ENCODE assay signal across 8 mouse cellular contexts in genomic region chr14:21031783-21032511, GRCm38 (mm10). TPM values are rescaled to one million over a fixed set of nuclear protein-coding genes. Genes with fewer than 3 reads are reported as not detected.
DNase-seq lines count a peak whose midpoint lies in the region; ATAC-seq and TF ChIP-seq lines count a peak whose summit lies in the region.

No protein-coding gene starts in this region.

- no peaks in the 10 kb centered on the region for H3K79me2 ChIP-seq in myocyte (ENCODE audit: control insufficient read depth, insufficient read depth)

- H3K4me3 ChIP-seq in limb, embryonic 11.5 days (ENCODE audit: low read depth, low read length): no peak overlapping the region
- H3K4me3 ChIP-seq in myocyte: no peak overlapping the region
- H3K4me3 ChIP-seq in midbrain, embryonic 10.5 days: no peak overlapping the region

- H3ac ChIP-seq in myocyte (ENCODE audit: control insufficient read depth, insufficient read length): no peak overlapping the region

- H3K4me2 ChIP-seq in limb, embryonic 11.5 days (ENCODE audit: low read depth, severe bottlenecking): no peak overlapping the region
- no peak overlapping the region for H3K4me2 ChIP-seq in myocyte (ENCODE audit: low read depth)

- peak; percentile 74 for DNase-seq in 3T3-L1 (ENCODE audit: low read depth, low spot score)
- peak; percentile 31 for DNase-seq in embryo, embryonic 11.5 days (ENCODE audit: low read depth, low spot score)
- DNase-seq in heart, postnatal 10 days: peak; percentile 76 to 81
- no peak for DNase-seq in limb, embryonic 11.5 days (ENCODE audit: low spot score)
- DNase-seq in testis, postnatal 14 days (ENCODE audit: low spot score): no peak
- no peak for DNase-seq in midbrain, embryonic 10.5 days (ENCODE audit: low spot score)

- peaks cover 5% of the 10 kb centered on the region for H3K36me3 ChIP-seq in limb, embryonic 11.5 days (ENCODE audit: control insufficient read depth, insufficient read depth, low read length)
- peaks cover 75% of the 10 kb centered on the region for H3K36me3 ChIP-seq in myocyte (ENCODE audit: control insufficient read depth, insufficient read depth)
- H3K36me3 ChIP-seq in midbrain, embryonic 10.5 days: peaks cover 88% of the 10 kb centered on the region

- H3K9me3 ChIP-seq in limb, embryonic 11.5 days (ENCODE audit: control insufficient read depth, low read length): no peaks in the 10 kb centered on the region
- no peaks in the 10 kb centered on the region for H3K9me3 ChIP-seq in midbrain, embryonic 10.5 days (replicated peaks)

- ATAC-seq in CD4-positive, CD25-positive, alpha-beta regulatory T cell, adult 4 months: peak; percentile 96
- no peak for ATAC-seq in limb, embryonic 11.5 days (ENCODE audit: insufficient number of reproducible peaks, low FRiP score, low TSS enrichment, low read depth)

- 0 out of 2 replicates have a peak overlapping the region, but pooled peaks have one; percentile 30 for H3K27ac ChIP-seq in limb, embryonic 11.5 days (replicated peaks; ENCODE audit: low read depth, low read length)
- H3K27ac ChIP-seq in midbrain, embryonic 10.5 days (replicated peaks): no peak overlapping the region

- TF ChIP-seq POLR2A in myocyte (IDR thresholded peaks at IDR 0.05; ENCODE audit: insufficient read length, low read depth): no peak

- 66% methylated on average over 6 of the region's 6 CpGs for WGBS in limb, embryonic 11.5 days
- WGBS in midbrain, embryonic 10.5 days: 79% methylated on average over 6 of the region's 6 CpGs

- H3K4me1 ChIP-seq in limb, embryonic 11.5 days (ENCODE audit: control insufficient read depth, insufficient read depth, low read length): peaks cover 3% of the 10 kb centered on the region; the same call in 1 of the 2 replicates
- 0 out of 2 replicates have a peak, but pooled peaks cover 2% of the 10 kb centered on the region for H3K4me1 ChIP-seq in midbrain, embryonic 10.5 days

- no peak overlapping the region for H3K9ac ChIP-seq in limb, embryonic 11.5 days (ENCODE audit: low read length)

- H3K27me3 ChIP-seq in limb, embryonic 11.5 days (ENCODE audit: control insufficient read depth, insufficient read depth, low read length): no peaks in the 10 kb centered on the region
- H3K27me3 ChIP-seq in myocyte (ENCODE audit: control insufficient read depth, insufficient read depth, insufficient read length): no peaks in the 10 kb centered on the region
- no peaks in the 10 kb centered on the region for H3K27me3 ChIP-seq in midbrain, embryonic 10.5 days (ENCODE audit: low read depth, poor library complexity, severe bottlenecking)

- intact Hi-C loops in heart, postnatal 10 days (cut with DNase I): loop anchor here (2.0 kb wide), 1 partner anchor 19 kb away; no protein-coding TSS in a partner anchor

TF ChIP-seq in myocyte, 11 proteins besides CTCF, POLR2A, EP300 and RAD21:
- TF ChIP-seq TCF3 (IDR thresholded peaks at IDR 0.05; ENCODE audit: insufficient read length, low read depth): no peak
- TF ChIP-seq MYOG (IDR thresholded peaks at IDR 0.05; ENCODE audit: control insufficient read depth in 1 of 3, insufficient read depth in 1 of 3, insufficient read length in 2 of 3, low read depth in 2 of 3): no peak
- TF ChIP-seq POLR2AphosphoS2 (IDR thresholded peaks at IDR 0.05; ENCODE audit: insufficient read length, low read depth): peak; percentile 46

RNA-seq across cellular contexts. Expression of gene Ap3m1, which starts 20.4 kb away (rescaled TPM):
- polyA plus RNA-seq in CD4-positive, CD25-positive, alpha-beta regulatory T cell, adult 4 months (2017; shearing (Covaris generic)): 10 to 100 TPM; 63.6 to 75.8 TPM
- 10 to 100 TPM; 60.3 to 82.0 TPM for total RNA-seq in heart, postnatal 10 days (2021)
- 87.6 and 104 TPM in 2 replicates for polyA plus RNA-seq in limb, embryonic 11.5 days (2014; fragmentation: Nextera tagmentation; extraction: Ambion mirVana)
- polyA plus RNA-seq in myocyte (2012; fragmentation: generic; extraction: Trizol): 15.1 TPM
- 108 and 122 TPM in 2 replicates for polyA plus RNA-seq in midbrain, embryonic 10.5 days (2016; fragmentation: Nextera tagmentation; extraction: Ambion mirVana)

RNA-seq across cellular contexts. Expression of gene Adk, which starts 20.4 kb away (rescaled TPM):
- polyA plus RNA-seq in CD4-positive, CD25-positive, alpha-beta regulatory T cell, adult 4 months (2017; shearing (Covaris generic)): 100 to 1,000 TPM; 117 to 132 TPM
- 100 to 1,000 TPM; 157 to 165 TPM for total RNA-seq in heart, postnatal 10 days (2021)
- polyA plus RNA-seq in limb, embryonic 11.5 days (2014; fragmentation: Nextera tagmentation; extraction: Ambion mirVana): 146 and 149 TPM in 2 replicates
- polyA plus RNA-seq in myocyte (2012; fragmentation: generic; extraction: Trizol): 37.2 TPM
- polyA plus RNA-seq in midbrain, embryonic 10.5 days (2016; fragmentation: Nextera tagmentation; extraction: Ambion mirVana): 122 and 153 TPM in 2 replicates

Comparison
In these comparisons a context has a peak if more than half of its experiments do, and no peak if none do; other contexts are left out.
1. DNase-seq: peak in 3T3-L1 (single experiment), embryo, embryonic 11.5 days (single experiment) and heart, postnatal 10 days (2 of 2); none in limb, embryonic 11.5 days (single experiment), testis, postnatal 14 days (single experiment) and midbrain, embryonic 10.5 days (single experiment).